In the genomic region with DNA sequence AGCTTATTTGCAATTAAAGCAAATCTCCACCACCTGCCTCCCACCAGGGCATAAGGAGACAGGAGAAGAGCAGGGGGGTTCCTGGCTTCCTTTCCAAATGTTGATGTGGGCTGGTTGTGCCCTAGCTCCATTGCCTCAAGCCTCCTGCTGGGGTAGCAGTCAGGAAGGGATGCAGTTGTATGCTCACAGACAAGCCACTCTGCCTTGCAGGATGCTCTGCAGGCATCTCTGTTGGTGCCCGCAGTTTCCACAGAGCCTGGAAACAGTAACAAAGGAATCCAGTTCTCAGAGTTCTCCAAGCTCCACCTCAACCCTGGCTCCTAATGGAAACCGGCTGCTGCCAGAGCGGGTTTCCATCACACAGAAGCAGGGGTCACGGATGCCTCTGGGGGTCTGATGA, we compare ENCODE assay signal across 12 mouse cellular contexts. TPM values are rescaled to one million over a fixed set of nuclear protein-coding genes. Genes with fewer than 3 reads are reported as not detected.
A peak's percentile ranks its signal among the peaks of the same experiment; 100 is the strongest.
DNase-seq lines count a peak whose midpoint lies in the region; ATAC-seq and TF ChIP-seq lines count a peak whose summit lies in the region.
"Had no signal": no experiment of that assay in that cellular context is flagged by ENCODE, and none has a peak within 500 bp of the region (broad histone marks: within the 10 kb centered on the region; RNA-seq: fewer than 3 reads in every experiment).

No protein-coding gene starts in this region.

- H3K9ac ChIP-seq in embryonic facial prominence, embryonic 14.5 days (ENCODE audit: low read depth, low read length) = no peak overlapping the region; the same call in 1 of the 2 replicates
- no peak overlapping the region; the same call in 1 of the 2 replicates for H3K9ac ChIP-seq in hindbrain, embryonic 14.5 days
- H3K9ac ChIP-seq in midbrain, embryonic 14.5 days (replicated peaks; ENCODE audit: low read length) = no peak overlapping the region
- H3K9ac ChIP-seq in kidney, embryonic 14.5 days (ENCODE audit: low read depth, low read length) = no peak overlapping the region
- no peak overlapping the region for H3K9ac ChIP-seq in kidney, embryonic 16.5 days (replicated peaks; ENCODE audit: low read length)
- H3K9ac ChIP-seq: heart, embryonic 15.5 days had no signal

- peak overlapping the region; percentile 75 for H3K27ac ChIP-seq in embryonic facial prominence, embryonic 14.5 days (replicated peaks; ENCODE audit: low read depth, low read length)
- peak overlapping the region; percentile 75 for H3K27ac ChIP-seq in hindbrain, embryonic 14.5 days
- peak overlapping the region; percentile 81 for H3K27ac ChIP-seq in midbrain, embryonic 14.5 days (replicated peaks; ENCODE audit: low read depth, low read length)
- no peak overlapping the region for H3K27ac ChIP-seq in kidney, embryonic 14.5 days (ENCODE audit: low read depth, low read length)
- no peak overlapping the region for H3K27ac ChIP-seq in kidney, embryonic 16.5 days (ENCODE audit: low read length)
- H3K27ac ChIP-seq: heart, embryonic 15.5 days had no signal

- no peaks in the 10 kb centered on the region for H3K36me3 ChIP-seq in embryonic facial prominence, embryonic 14.5 days (ENCODE audit: control insufficient read depth, insufficient read depth, low read length)
- no peaks in the 10 kb centered on the region for H3K36me3 ChIP-seq in hindbrain, embryonic 14.5 days (replicated peaks; ENCODE audit: control insufficient read depth, insufficient read depth)
- no peaks in the 10 kb centered on the region for H3K36me3 ChIP-seq in midbrain, embryonic 14.5 days (ENCODE audit: control insufficient read depth, insufficient read depth, low read length)
- no peaks in the 10 kb centered on the region for H3K36me3 ChIP-seq in kidney, embryonic 14.5 days (ENCODE audit: control insufficient read depth, insufficient read depth, low read length)
- no peaks in the 10 kb centered on the region for H3K36me3 ChIP-seq in kidney, embryonic 16.5 days (ENCODE audit: insufficient read depth, low read length)
- H3K36me3 ChIP-seq: heart, embryonic 15.5 days had no signal

- no peak for TF ChIP-seq CTCF in brain, embryonic 14.5 days (IDR thresholded peaks at IDR 0.05; ENCODE audit: borderline replicate concordance, extremely low read depth, insufficient read depth, insufficient read length)

- H3K4me2 ChIP-seq in embryonic facial prominence, embryonic 14.5 days (ENCODE audit: low read depth, low read length) = peak overlapping the region; percentile 13
- peak overlapping the region; percentile 22; the same call in 1 of the 2 replicates for H3K4me2 ChIP-seq in hindbrain, embryonic 14.5 days (replicated peaks)
- no peak overlapping the region for H3K4me2 ChIP-seq in midbrain, embryonic 14.5 days (ENCODE audit: low read length)
- H3K4me2 ChIP-seq in kidney, embryonic 14.5 days (replicated peaks; ENCODE audit: low read depth, low read length) = no peak overlapping the region
- no peak overlapping the region for H3K4me2 ChIP-seq in kidney, embryonic 16.5 days (replicated peaks; ENCODE audit: low read depth, low read length)
- H3K4me2 ChIP-seq: heart, embryonic 15.5 days had no signal

- no peak overlapping the region for H3K4me3 ChIP-seq in embryonic facial prominence, embryonic 14.5 days (ENCODE audit: low read depth, low read length)
- H3K4me3 ChIP-seq in hindbrain, embryonic 14.5 days (replicated peaks; ENCODE audit: low read length) = no peak overlapping the region
- no peak overlapping the region for H3K4me3 ChIP-seq in midbrain, embryonic 14.5 days (replicated peaks; ENCODE audit: low read depth, low read length)
- H3K4me3 ChIP-seq in kidney, embryonic 14.5 days (ENCODE audit: low read length) = no peak overlapping the region
- no peak overlapping the region for H3K4me3 ChIP-seq in kidney, embryonic 16.5 days (ENCODE audit: low read length)
- H3K4me3 ChIP-seq: heart, embryonic 15.5 days had no signal

- no peak for TF ChIP-seq POLR2A in brain, embryonic 14.5 days (IDR thresholded peaks at IDR 0.05; ENCODE audit: borderline replicate concordance, extremely low read depth, insufficient read depth, insufficient read length, poor library complexity, severe bottlenecking)

- H3K9me3 ChIP-seq in embryonic facial prominence, embryonic 14.5 days (ENCODE audit: control insufficient read depth, low read length) = no peaks in the 10 kb centered on the region
- no peaks in the 10 kb centered on the region for H3K9me3 ChIP-seq in hindbrain, embryonic 14.5 days (ENCODE audit: control insufficient read depth, low read length)
- no peaks in the 10 kb centered on the region for H3K9me3 ChIP-seq in midbrain, embryonic 14.5 days (ENCODE audit: control insufficient read depth, low read length)
- no peaks in the 10 kb centered on the region for H3K9me3 ChIP-seq in kidney, embryonic 14.5 days (ENCODE audit: control insufficient read depth, low read length)
- no peaks in the 10 kb centered on the region for H3K9me3 ChIP-seq in kidney, embryonic 16.5 days (ENCODE audit: low read length)
- H3K9me3 ChIP-seq: heart, embryonic 15.5 days had no signal

- ATAC-seq in embryonic facial prominence, embryonic 14.5 days (ENCODE audit: low read depth) = peak; percentile 44; the same call in 1 of the 2 replicates
- ATAC-seq in hindbrain, embryonic 14.5 days (ENCODE audit: low FRiP score) = peak; percentile 46; the same call in 1 of the 2 replicates
- ATAC-seq in midbrain, embryonic 14.5 days (ENCODE audit: low FRiP score, low TSS enrichment) = no peak
- no peak for ATAC-seq in kidney, embryonic 14.5 days (ENCODE audit: low FRiP score, low TSS enrichment)
- ATAC-seq in kidney, embryonic 16.5 days (ENCODE audit: low FRiP score, low TSS enrichment) = no peak
- ATAC-seq: CD4-positive, CD25-positive, alpha-beta regulatory T cell, adult 4 months had no signal

- peaks cover 30% of the 10 kb centered on the region for H3K4me1 ChIP-seq in embryonic facial prominence, embryonic 14.5 days (ENCODE audit: control insufficient read depth, insufficient read depth, low read length)
- H3K4me1 ChIP-seq in hindbrain, embryonic 14.5 days (replicated peaks; ENCODE audit: control insufficient read depth, insufficient read depth, low read length) = peaks cover 20% of the 10 kb centered on the region
- H3K4me1 ChIP-seq in midbrain, embryonic 14.5 days (ENCODE audit: control insufficient read depth, insufficient read depth, low read length) = peaks cover 14% of the 10 kb centered on the region
- peaks cover 12% of the 10 kb centered on the region for H3K4me1 ChIP-seq in kidney, embryonic 14.5 days (ENCODE audit: control insufficient read depth, insufficient read depth, low read length)
- peaks cover 16% of the 10 kb centered on the region; the same call in 1 of the 2 replicates for H3K4me1 ChIP-seq in kidney, embryonic 16.5 days (ENCODE audit: insufficient read depth, low read length)

- WGBS in embryonic facial prominence, embryonic 14.5 days = 18% methylated on average over 4 of the region's 4 CpGs
- 11% methylated on average over 4 of the region's 4 CpGs for WGBS in hindbrain, embryonic 14.5 days
- WGBS in midbrain, embryonic 14.5 days = 6% methylated on average over 4 of the region's 4 CpGs
- 46% methylated on average over 4 of the region's 4 CpGs for WGBS in kidney, embryonic 14.5 days
- WGBS in kidney, embryonic 16.5 days = 43% methylated on average over 4 of the region's 4 CpGs

- DNase-seq in brain, embryonic 14.5 days (ENCODE audit: low read depth) = peak; percentile 76
- DNase-seq in embryonic facial prominence, embryonic 14.5 days (ENCODE audit: low spot score) = peak; percentile 78
- no peak for DNase-seq in hindbrain, embryonic 14.5 days (ENCODE audit: low spot score)
- peak; percentile 62 for DNase-seq in midbrain, embryonic 14.5 days
- no peak for DNase-seq in lung, adult 18-20 months
- DNase-seq in thymus, postnatal 0 days (ENCODE audit: low spot score) = no peak
- DNase-seq: kidney, postnatal 10 days; right cerebral cortex, adult 18-20 months had no signal

- H3K27me3 ChIP-seq in embryonic facial prominence, embryonic 14.5 days (replicated peaks; ENCODE audit: control insufficient read depth, insufficient read depth, low read length) = no peaks in the 10 kb centered on the region
- no peaks in the 10 kb centered on the region for H3K27me3 ChIP-seq in hindbrain, embryonic 14.5 days (ENCODE audit: control insufficient read depth, insufficient read depth, low read length)
- no peaks in the 10 kb centered on the region for H3K27me3 ChIP-seq in midbrain, embryonic 14.5 days (ENCODE audit: control insufficient read depth, insufficient read depth, low read length)
- H3K27me3 ChIP-seq in kidney, embryonic 14.5 days (ENCODE audit: control insufficient read depth, insufficient read depth, low read length) = no peaks in the 10 kb centered on the region
- H3K27me3 ChIP-seq in kidney, embryonic 16.5 days (ENCODE audit: insufficient read depth, low read length) = no peaks in the 10 kb centered on the region
- H3K27me3 ChIP-seq: heart, embryonic 15.5 days had no signal

RNA-seq across cellular contexts. Expression of a gene that starts 58.0 kb away (rescaled TPM):
- 34.0 and 52.5 TPM in 2 replicates for polyA plus RNA-seq in brain, embryonic 14.5 days (2012; rRNA removed)
- polyA plus RNA-seq in embryonic facial prominence, embryonic 14.5 days (2014; fragmentation: Nextera tagmentation; extraction: Ambion mirVana) = 13.8 and 15.8 TPM in 2 replicates
- 29.5 and 31.3 TPM in 2 replicates for polyA plus RNA-seq in hindbrain, embryonic 14.5 days (2014; fragmentation: Nextera tagmentation; extraction: Ambion mirVana)
- 20.3 and 20.8 TPM in 2 replicates for polyA plus RNA-seq in midbrain, embryonic 14.5 days (2014; fragmentation: Nextera tagmentation; extraction: Ambion mirVana)
- 8.4 and 11.9 TPM in 2 replicates for polyA plus RNA-seq in kidney, embryonic 14.5 days (2014; fragmentation: Nextera tagmentation; extraction: Ambion mirVana)
- 4.0 and 4.4 TPM in 2 replicates for polyA plus RNA-seq in kidney, embryonic 16.5 days (2015; fragmentation: Nextera tagmentation; extraction: Ambion mirVana)
- 11.6 and 16.1 TPM in 2 replicates for polyA plus RNA-seq in thymus, postnatal 0 days (2015; fragmentation: Nextera tagmentation; extraction: Ambion mirVana)

Comparison
In these comparisons a context has a peak if more than half of its experiments do, and no peak if none do; other contexts are left out.
1. DNase-seq: peak in brain, embryonic 14.5 days (single experiment), embryonic facial prominence, embryonic 14.5 days (single experiment) and midbrain, embryonic 14.5 days (single experiment); none in hindbrain, embryonic 14.5 days (single experiment), lung, adult 18-20 months (0 of 2) and thymus, postnatal 0 days (single experiment).
2. ATAC-seq: peak in embryonic facial prominence, embryonic 14.5 days (single experiment) and hindbrain, embryonic 14.5 days (single experiment); none in midbrain, embryonic 14.5 days (single experiment), kidney, embryonic 14.5 days (single experiment) and kidney, embryonic 16.5 days (single experiment).
3. H3K27ac ChIP-seq: peak in embryonic facial prominence, embryonic 14.5 days (single experiment), hindbrain, embryonic 14.5 days (single experiment) and midbrain, embryonic 14.5 days (single experiment); none in kidney, embryonic 14.5 days (single experiment) and kidney, embryonic 16.5 days (single experiment).
4. H3K4me2 ChIP-seq: peak in embryonic facial prominence, embryonic 14.5 days (single experiment) and hindbrain, embryonic 14.5 days (single experiment); none in midbrain, embryonic 14.5 days (single experiment), kidney, embryonic 14.5 days (single experiment) and kidney, embryonic 16.5 days (single experiment).